1 mouse cellular context compared by ENCODE assay signal in the genomic region with DNA sequence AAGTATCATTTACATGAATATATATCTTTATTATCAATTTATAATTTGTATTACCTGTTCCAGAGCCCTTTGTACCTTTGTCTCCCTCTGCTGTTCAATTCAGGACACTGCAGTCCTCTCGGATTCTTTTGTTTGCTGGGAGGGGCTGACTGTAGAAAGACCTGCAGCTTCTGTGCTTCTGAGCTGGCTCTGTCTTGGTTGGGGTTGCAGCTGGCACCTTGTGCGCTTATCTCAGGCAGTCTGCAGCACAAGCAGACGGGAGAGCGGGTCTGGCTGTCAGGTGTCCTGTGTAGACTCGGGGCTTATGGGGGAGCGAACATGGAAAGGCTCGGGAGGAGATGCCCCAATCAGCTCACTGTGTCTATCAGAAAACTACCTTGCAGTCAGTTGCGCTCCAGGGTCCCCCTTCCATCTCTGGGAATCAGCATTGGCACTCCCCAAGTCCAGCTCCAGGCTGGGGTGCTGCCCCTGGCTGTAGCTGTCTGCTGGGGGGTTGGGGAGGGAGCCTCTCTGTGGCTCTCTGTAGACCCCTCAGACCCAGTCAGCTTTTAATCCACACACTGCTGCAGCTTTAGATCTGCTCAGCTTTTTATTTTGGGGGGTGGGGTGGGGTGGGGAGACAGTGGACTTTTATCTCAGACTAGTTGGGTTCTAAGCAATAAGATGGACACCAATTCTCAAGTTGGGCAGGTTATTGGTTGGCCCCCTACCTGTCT.
A peak's percentile ranks its signal among the peaks of the same experiment; 100 is the strongest.
TF ChIP-seq lines count a peak whose summit lies in the region.

No protein-coding gene starts in this region.

TF ChIP-seq in CH12.LX, 34 proteins besides CTCF, POLR2A, EP300 and RAD21:
- no peak for TF ChIP-seq E2F4 (IDR thresholded peaks at IDR 0.05; ENCODE audit: insufficient replicate concordance, low read depth, low read length)
- no peak for TF ChIP-seq ZMIZ1 (IDR thresholded peaks at IDR 0.05; ENCODE audit: low read depth, low read length)
- TF ChIP-seq SMC3 (IDR thresholded peaks at IDR 0.05; ENCODE audit: low read depth, low read length) = peak; percentile 52
- TF ChIP-seq CHD2 (IDR thresholded peaks at IDR 0.05; ENCODE audit: low read length) = no peak
TF ChIP-seq in CH12.LX: peak in this region for 1.
